Mouse (Mus musculus) forebrain, embryonic 16.5 days (tissue): ENCODE measurements at regions not wholly inside any gene's neighbourhood (a gene's known extent, or its start where the extent isn't known, plus 50 kb on each side); places are given as distances from the start of the nearest gene placed in this dataset.

Experiments
- ATAC-seq: fragments of 200-750 bp; cut with Nextera tagmentation; 2 replicates; pipeline ENCODE4 v1.8.0; 2017; ENCODE audit warnings: mild to moderate bottlenecking, moderate library complexity
- H3K27ac ChIP-seq: fragments of 300-500 bp; sonication (generic); 2 replicates; pipeline ENCODE4 v1.5.1; 2014; ENCODE audit warnings: low read length, control low read depth
- H3K27me3 ChIP-seq: fragments of 300-500 bp; sonication (generic); replicated peaks from 2 replicates; pipeline ENCODE4 v1.6.1; 2014; ENCODE audit warnings: low read length; ENCODE audit not compliant: control insufficient read depth, insufficient read depth
- H3K36me3 ChIP-seq: fragments of 300-500 bp; sonication (generic); 2 replicates; pipeline ENCODE4 v1.6.1; 2014; ENCODE audit not compliant: control insufficient read depth, insufficient read depth
- H3K4me1 ChIP-seq: fragments of 300-500 bp; sonication (generic); replicated peaks from 2 replicates; pipeline ENCODE4 v1.6.1; 2014; ENCODE audit warnings: low read length; ENCODE audit not compliant: control insufficient read depth, insufficient read depth
- H3K4me2 ChIP-seq: fragments of 300-500 bp; sonication (generic); 2 replicates; pipeline ENCODE4 v1.6.1; 2014; ENCODE audit warnings: mild to moderate bottlenecking, low read length, control low read depth
- H3K4me3 ChIP-seq: fragments of 300-500 bp; sonication (generic); replicated peaks from 2 replicates; pipeline ENCODE4 v1.5.1; 2014; ENCODE audit warnings: mild to moderate bottlenecking, low read length, control low read depth
- H3K9ac ChIP-seq: fragments of 300-500 bp; sonication (generic); replicated peaks from 2 replicates; pipeline ENCODE4 v1.6.1; 2014; ENCODE audit warnings: low read depth, low read length, control low read depth
- H3K9me3 ChIP-seq: fragments of 300-500 bp; sonication (generic); 2 replicates; pipeline ENCODE4 v1.6.1; 2016; ENCODE audit warnings: low read length; ENCODE audit not compliant: control insufficient read depth
- WGBS: fragments of 180-500 bp; shearing (Covaris S2); extraction: QIAGEN DNeasy Blood & Tissue Kit; methylation state at CpG from one replicate; pipeline ENCODE4 v1.1.7; 2014; 5-methylcytosine and 5-hydroxymethylcytosine counted together

- H3K9me3 ChIP-seq = no peaks in the 10 kb centered on the region
- no peaks in the 10 kb centered on the region for H3K4me1 ChIP-seq
- no peak overlapping the region for H3K9ac ChIP-seq
- no peak overlapping the region for H3K4me2 ChIP-seq
- 95% methylated on average over 3 of the region's 3 CpGs for WGBS
- H3K36me3 ChIP-seq = no peaks in the 10 kb centered on the region
- no peaks in the 10 kb centered on the region for H3K27me3 ChIP-seq
- no peak for ATAC-seq
- H3K27ac ChIP-seq = no peak overlapping the region
- no peak overlapping the region for H3K4me3 ChIP-seq
Measured at GRCm38 (mm10) chr6:50898792-50899191, 244.6 kb upstream of the Npvf start.

GRCm38 (mm10) chr6:50915166-50916030, 261.2 kb upstream of the Npvf start:
- H3K4me2 ChIP-seq = no peak overlapping the region
- WGBS = 75% methylated on average over 8 of the region's 8 CpGs
- H3K27me3 ChIP-seq = no peaks in the 10 kb centered on the region
- no peaks in the 10 kb centered on the region for H3K36me3 ChIP-seq
- H3K4me1 ChIP-seq = no peaks in the 10 kb centered on the region
- H3K9ac ChIP-seq = no peak overlapping the region
- no peak overlapping the region for H3K27ac ChIP-seq
- no peaks in the 10 kb centered on the region; the same call in 1 of the 2 replicates for H3K9me3 ChIP-seq
- no peak for ATAC-seq
- H3K4me3 ChIP-seq = no peak overlapping the region

- H3K9ac ChIP-seq = no peak overlapping the region
Measured at GRCm38 (mm10) chr6:50918248-50918647, 264.0 kb upstream of the Npvf start.

GRCm38 (mm10) chr6:50922235-50922634, 268.0 kb upstream of the Npvf start:
- H3K4me2 ChIP-seq = no peak overlapping the region
- H3K36me3 ChIP-seq = no peaks in the 10 kb centered on the region
- H3K9me3 ChIP-seq = 0 out of 2 replicates have a peak, but pooled peaks cover 4% of the 10 kb centered on the region
- H3K27me3 ChIP-seq = no peaks in the 10 kb centered on the region
- no peak for ATAC-seq
- H3K4me3 ChIP-seq = no peak overlapping the region
- no peak overlapping the region for H3K9ac ChIP-seq
- H3K4me1 ChIP-seq = no peaks in the 10 kb centered on the region; the same call in 1 of the 2 replicates
- no peak overlapping the region for H3K27ac ChIP-seq
- WGBS = 72% methylated on average over 3 of the region's 3 CpGs

More at GRCm38 (mm10) chr6:50918248-50918647, 264.0 kb upstream of the Npvf start:
- Histone ChIP-seq H3K4me1 (no peaks in the 10 kb centered on the region), H3K4me3 (no peak overlapping the region), H3K4me2 (no peak overlapping the region), H3K36me3 (no peaks in the 10 kb centered on the region), H3K27ac (no peak overlapping the region), H3K9me3 (no peaks in the 10 kb centered on the region; the same call in 1 of the 2 replicates), H3K27me3 (no peaks in the 10 kb centered on the region)
- WGBS = 77% methylated on average over 3 of the region's 3 CpGs
- ATAC-seq = no peak

GRCm38 (mm10) chr6:50924571-50924970, 270.3 kb upstream of the Npvf start:
- no peak overlapping the region for H3K27ac ChIP-seq
- H3K36me3 ChIP-seq = no peaks in the 10 kb centered on the region
- ATAC-seq = peak; percentile 23; the same call in 1 of the 2 replicates

GRCm38 (mm10) chr6:50924998-50925397, 270.8 kb upstream of the Npvf start:
- Histone ChIP-seq H3K4me3 (no peak overlapping the region), H3K27me3 (no peaks in the 10 kb centered on the region), H3K9me3 (0 out of 2 replicates have a peak, but pooled peaks cover 4% of the 10 kb centered on the region), H3K36me3 (no peaks in the 10 kb centered on the region), H3K4me2 (no peak overlapping the region), H3K9ac (no peak overlapping the region), H3K4me1 (no peaks in the 10 kb centered on the region; the same call in 1 of the 2 replicates), H3K27ac (no peak overlapping the region)
- 15% methylated on average over 7 of the region's 7 CpGs for WGBS
- ATAC-seq = peak; percentile 72

More at GRCm38 (mm10) chr6:50924571-50924970, 270.3 kb upstream of the Npvf start:
- Histone ChIP-seq H3K27me3 (no peaks in the 10 kb centered on the region), H3K9me3 (0 out of 2 replicates have a peak, but pooled peaks cover 4% of the 10 kb centered on the region), H3K9ac (no peak overlapping the region), H3K4me1 (no peaks in the 10 kb centered on the region; the same call in 1 of the 2 replicates), H3K4me2 (no peak overlapping the region), H3K4me3 (no peak overlapping the region)
- 47% methylated on average over 5 of the region's 5 CpGs for WGBS

GRCm38 (mm10) chr6:50926313-50926712, 272.1 kb upstream of the Npvf start:
- Histone ChIP-seq H3K9me3 (0 out of 2 replicates have a peak, but pooled peaks cover 4% of the 10 kb centered on the region), H3K36me3 (no peaks in the 10 kb centered on the region), H3K9ac (no peak overlapping the region), H3K4me3 (no peak overlapping the region), H3K27me3 (no peaks in the 10 kb centered on the region), H3K4me2 (no peak overlapping the region), H3K4me1 (no peaks in the 10 kb centered on the region; the same call in 1 of the 2 replicates), H3K27ac (no peak overlapping the region)
- 91% methylated on average over 1 of the region's 1 CpGs for WGBS
- no peak for ATAC-seq

- H3K27me3 ChIP-seq = no peaks in the 10 kb centered on the region
- no peak overlapping the region for H3K9ac ChIP-seq
- peaks cover 6% of the 10 kb centered on the region for H3K4me1 ChIP-seq
- 90% methylated on average over 9 of the region's 9 CpGs for WGBS
- ATAC-seq = no peak
- H3K9me3 ChIP-seq = 0 out of 2 replicates have a peak, but pooled peaks cover 4% of the 10 kb centered on the region
- H3K4me3 ChIP-seq = no peak overlapping the region
- H3K27ac ChIP-seq = no peak overlapping the region
- H3K4me2 ChIP-seq = no peak overlapping the region
- H3K36me3 ChIP-seq = no peaks in the 10 kb centered on the region
Measured at GRCm38 (mm10) chr6:50929503-50929902, 275.3 kb upstream of the Npvf start.

- peaks cover 6% of the 10 kb centered on the region for H3K4me1 ChIP-seq
- H3K9ac ChIP-seq = no peak overlapping the region
- no peaks in the 10 kb centered on the region for H3K27me3 ChIP-seq
- no peak overlapping the region; the same call in 1 of the 2 replicates for H3K27ac ChIP-seq
- whole genome bisulfite sequencing = 71% methylated on average over 6 of the region's 6 CpGs
- no peaks in the 10 kb centered on the region for H3K36me3 ChIP-seq
- H3K9me3 ChIP-seq = no peaks in the 10 kb centered on the region
- H3K4me2 ChIP-seq = no peak overlapping the region
- H3K4me3 ChIP-seq = no peak overlapping the region
- ATAC-seq = 0 out of 2 replicates have a peak, but pooled peaks have one; percentile 13
Measured at GRCm38 (mm10) chr6:50933510-50933909, 279.3 kb upstream of the Npvf start.
